Mouse (Mus musculus) cortical plate, adult 2 months (tissue): ENCODE data around the gene Cox15.

Experiments used
- CTCF ChIP-seq: fragments of 200-500 bp; IDR thresholded peaks from 2 replicates; pipeline ENCODE4 v1.5.1; 2011; ENCODE audit warnings: mild to moderate bottlenecking, control low read depth, low read length; ENCODE audit not compliant: insufficient read depth; ENCODE audit errors: extremely low read depth
- POLR2A ChIP-seq: fragments of 200-500 bp; IDR thresholded peaks from 2 replicates; pipeline ENCODE4 v1.6.1; 2011; ENCODE audit warnings: mild to moderate bottlenecking, low read length, control low read depth; ENCODE audit not compliant: insufficient read depth; ENCODE audit errors: extremely low read depth

DNA sequence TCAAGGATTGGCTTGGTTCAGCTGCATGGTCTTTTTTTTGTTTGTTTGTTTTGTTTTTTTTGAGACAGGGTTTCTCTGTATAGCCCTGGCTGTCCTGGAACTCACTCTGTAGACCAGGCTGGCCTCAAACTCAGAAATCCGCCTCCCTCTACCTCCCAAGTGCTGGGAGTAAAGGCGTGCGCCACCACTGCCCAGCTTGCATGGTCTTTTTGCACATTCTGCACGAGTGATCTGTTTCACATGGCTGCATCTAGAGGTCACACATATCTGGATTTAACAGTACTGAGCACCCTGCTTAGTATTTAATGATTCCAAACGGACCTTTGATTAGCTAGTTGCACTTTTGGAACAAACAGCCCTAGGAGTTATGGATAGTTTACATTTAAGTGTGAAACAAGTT is 40.8 kb downstream of the Cox15 start:
- TF ChIP-seq POLR2A (no peak), CTCF (no peak)
